Mouse (Mus musculus): ENCODE data around the gene Rictor. TPM values are rescaled to one million over a fixed set of nuclear protein-coding genes. Genes with fewer than 3 reads are reported as not detected.
A peak's percentile ranks its signal among the peaks of the same experiment; 100 is the strongest.

The Rictor gene
- 54.5 and 55.5 TPM in 2 replicates for polyA plus RNA-seq (2016; fragmentation: Nextera tagmentation; extraction: Ambion mirVana)

GRCm38 (mm10) chr15:6707936-6708525 lies at the start of gene Rictor:
Gene Rictor, plus strand, starts transcription at chr15:6708379.
- peak within 1 kb of the TSS; percentile 82 for H3K4me2 ChIP-seq (replicated peaks)
- under 1% methylated on average over 66 of the region's 82 CpGs for WGBS
- peak; percentile 87 for ATAC-seq (ENCODE audit: low FRiP score, low read depth)

GRCm38 (mm10) chr15:6661951-6662350 lies 46.2 kb upstream of the Rictor start:
- Histone ChIP-seq H3K9me3 (no peaks in the 10 kb centered on the region), H3K4me1 (no peaks in the 10 kb centered on the region), H3K27ac (no peak overlapping the region), H3K9ac (no peak overlapping the region), H3K27me3 (replicated peaks) (no peaks in the 10 kb centered on the region), H3K36me3 (no peaks in the 10 kb centered on the region), H3K4me2 (replicated peaks) (no peak overlapping the region), H3K4me3 (no peak overlapping the region)
- 42% methylated on average over 3 of the region's 3 CpGs for WGBS
- ATAC-seq (ENCODE audit: low FRiP score, low read depth), result no peak

More at GRCm38 (mm10) chr15:6707936-6708525, at the start of gene Rictor:
- Histone ChIP-seq H3K36me3 (no peaks in the 10 kb centered on the region), H3K9ac (peak within 1 kb of the TSS; percentile 94), H3K9me3 (no peaks in the 10 kb centered on the region), H3K4me3 (peak within 1 kb of the TSS; percentile 91), H3K27me3 (replicated peaks) (no peaks in the 10 kb centered on the region), H3K27ac (peak within 1 kb of the TSS; percentile 90), H3K4me1 (peaks cover 10% of the 10 kb centered on the region)

DNA sequence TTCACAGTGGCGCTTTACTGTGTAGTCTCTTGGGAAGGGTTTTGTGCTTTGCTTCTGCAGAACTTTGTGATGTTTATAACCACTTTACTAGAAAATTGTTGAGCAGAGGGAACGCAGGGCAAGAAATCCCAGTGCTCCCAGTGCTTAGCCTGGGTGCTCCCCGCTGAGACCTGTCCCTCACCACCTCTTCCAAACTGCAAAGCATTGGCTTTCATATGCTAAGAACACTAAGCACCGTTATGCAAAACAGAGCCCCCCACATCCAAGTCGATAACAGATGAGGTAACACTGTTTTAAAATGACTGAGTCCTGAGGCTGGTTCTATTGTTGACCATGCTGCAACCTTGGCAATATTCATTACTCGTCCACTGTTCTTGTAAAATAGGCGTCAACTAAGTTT lies 44.2 kb upstream of the Rictor start:
- Histone ChIP-seq H3K27ac (no peak overlapping the region), H3K4me2 (replicated peaks) (no peak overlapping the region), H3K9ac (no peak overlapping the region), H3K36me3 (no peaks in the 10 kb centered on the region), H3K4me1 (no peaks in the 10 kb centered on the region), H3K27me3 (replicated peaks) (no peaks in the 10 kb centered on the region), H3K4me3 (no peak overlapping the region), H3K9me3 (no peaks in the 10 kb centered on the region)
- WGBS, result 63% methylated on average over 7 of the region's 7 CpGs
- ATAC-seq (ENCODE audit: low FRiP score, low read depth), result no peak

- Histone ChIP-seq H3K4me2 (replicated peaks) (no peak overlapping the region), H3K27me3 (replicated peaks) (no peaks in the 10 kb centered on the region), H3K9ac (no peak overlapping the region), H3K4me3 (no peak overlapping the region), H3K4me1 (no peaks in the 10 kb centered on the region), H3K27ac (no peak overlapping the region), H3K36me3 (no peaks in the 10 kb centered on the region), H3K9me3 (no peaks in the 10 kb centered on the region)
- WGBS, result 57% methylated on average over 5 of the region's 5 CpGs
- no peak for ATAC-seq (ENCODE audit: low FRiP score, low read depth)
Observed at GRCm38 (mm10) chr15:6666072-6666471, 42.1 kb upstream of the Rictor start.

DNA sequence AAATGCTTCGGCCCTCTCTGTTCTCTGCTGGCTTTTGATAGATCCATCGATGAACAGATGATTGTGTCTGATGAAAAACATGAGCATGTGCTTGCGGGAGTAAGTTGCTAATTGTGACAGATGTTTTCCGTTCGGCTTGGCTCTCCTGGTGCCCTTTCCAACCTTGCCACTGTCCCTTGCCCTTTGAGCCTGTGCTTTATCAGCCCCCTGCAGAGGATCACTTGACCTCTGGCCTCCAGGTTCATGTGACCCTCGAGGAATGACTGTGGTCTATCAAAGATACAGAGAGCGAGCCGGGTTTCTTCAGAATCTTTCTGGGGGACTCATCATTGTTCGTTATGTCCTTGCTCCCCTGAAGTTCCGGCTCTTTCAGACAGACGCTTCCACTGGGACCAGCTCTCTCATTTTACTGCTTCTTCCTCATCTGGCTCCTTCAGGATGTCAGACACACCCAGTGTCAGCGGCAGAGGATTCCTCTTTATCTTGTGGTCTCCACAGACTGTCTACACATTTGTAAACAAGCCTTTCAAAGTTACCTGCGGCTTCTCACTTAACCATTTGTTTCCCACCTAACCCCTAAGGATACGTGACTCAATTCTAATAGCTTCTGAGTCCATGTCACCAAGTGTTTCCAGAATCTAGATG lies 39.3 kb upstream of the Rictor start:
- no peak overlapping the region for H3K27ac ChIP-seq
- H3K4me3 ChIP-seq, result no peak overlapping the region
- H3K27me3 ChIP-seq (replicated peaks), result no peaks in the 10 kb centered on the region
- H3K9ac ChIP-seq, result no peak overlapping the region
- ATAC-seq (ENCODE audit: low FRiP score, low read depth), result no peak
- H3K4me2 ChIP-seq (replicated peaks), result no peak overlapping the region
- WGBS, result 56% methylated on average over 14 of the region's 14 CpGs
- H3K36me3 ChIP-seq, result no peaks in the 10 kb centered on the region
- H3K4me1 ChIP-seq, result no peaks in the 10 kb centered on the region
- H3K9me3 ChIP-seq, result no peaks in the 10 kb centered on the region

DNA sequence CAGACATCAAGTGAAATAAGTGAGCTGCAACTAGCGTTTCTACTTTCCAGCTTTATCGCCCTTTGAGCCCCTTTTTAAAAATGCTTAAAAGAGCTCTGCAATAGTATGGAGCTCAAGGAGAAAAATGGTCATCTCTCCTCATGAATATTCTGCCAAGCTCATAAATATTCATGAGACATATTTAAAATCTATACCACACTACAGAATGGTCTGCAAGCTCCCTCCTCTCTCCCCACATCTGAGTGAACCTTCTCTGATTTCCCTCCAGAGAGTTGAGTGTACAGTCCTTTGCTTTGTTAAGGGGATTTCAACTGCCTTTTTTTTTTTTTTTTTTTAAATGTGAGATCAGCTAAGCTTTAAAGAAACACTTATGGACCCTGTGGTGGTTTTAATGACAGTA lies 29.7 kb upstream of the Rictor start:
- peak; percentile 58; the same call in 1 of the 2 replicates for ATAC-seq (ENCODE audit: low FRiP score, low read depth)
- Histone ChIP-seq H3K4me3 (no peak overlapping the region), H3K27ac (no peak overlapping the region), H3K4me2 (replicated peaks) (no peak overlapping the region), H3K9me3 (no peaks in the 10 kb centered on the region), H3K4me1 (no peaks in the 10 kb centered on the region), H3K9ac (no peak overlapping the region), H3K27me3 (replicated peaks) (no peaks in the 10 kb centered on the region), H3K36me3 (no peaks in the 10 kb centered on the region)
- 58% methylated on average over 2 of the region's 2 CpGs for WGBS

- 78% methylated on average over 2 of the region's 2 CpGs for WGBS
Observed at GRCm38 (mm10) chr15:6702164-6702563, 6.0 kb upstream of the Rictor start.

GRCm38 (mm10) chr15:6705351-6705901 lies 2.8 kb upstream of the Rictor start:
- Histone ChIP-seq H3K27ac (no peak overlapping the region), H3K9ac (no peak overlapping the region), H3K4me3 (no peak overlapping the region), H3K27me3 (replicated peaks) (no peaks in the 10 kb centered on the region), H3K4me2 (replicated peaks) (no peak overlapping the region), H3K9me3 (no peaks in the 10 kb centered on the region), H3K4me1 (peaks cover 5% of the 10 kb centered on the region; the same call in 1 of the 2 replicates), H3K36me3 (no peaks in the 10 kb centered on the region)
- ATAC-seq (ENCODE audit: low FRiP score, low read depth), result no peak
- WGBS, result 70% methylated on average over 7 of the region's 7 CpGs

More at GRCm38 (mm10) chr15:6702164-6702563, 6.0 kb upstream of the Rictor start:
- H3K27ac ChIP-seq, result no peak overlapping the region
- H3K4me3 ChIP-seq, result no peak overlapping the region
- no peaks in the 10 kb centered on the region for H3K9me3 ChIP-seq
- no peak overlapping the region for H3K4me2 ChIP-seq (replicated peaks)
- H3K36me3 ChIP-seq, result no peaks in the 10 kb centered on the region
- H3K9ac ChIP-seq, result no peak overlapping the region
- ATAC-seq (ENCODE audit: low FRiP score, low read depth), result no peak
- H3K27me3 ChIP-seq (replicated peaks), result no peaks in the 10 kb centered on the region
- no peaks in the 10 kb centered on the region for H3K4me1 ChIP-seq

GRCm38 (mm10) chr15:6707551-6707935 lies 636 bp upstream of the Rictor start:
- peak overlapping the region; percentile 91 for H3K4me3 ChIP-seq
- H3K9ac ChIP-seq, result peak overlapping the region; percentile 94
- WGBS, result under 1% methylated on average over 43 of the region's 43 CpGs
- peak overlapping the region; percentile 82 for H3K4me2 ChIP-seq (replicated peaks)
- H3K9me3 ChIP-seq, result no peaks in the 10 kb centered on the region
- H3K27ac ChIP-seq, result peak overlapping the region; percentile 46; the same call in 1 of the 2 replicates
- H3K36me3 ChIP-seq, result no peaks in the 10 kb centered on the region
- peaks cover 5% of the 10 kb centered on the region for H3K4me1 ChIP-seq
- ATAC-seq (ENCODE audit: low FRiP score, low read depth), result peak; percentile 57
- H3K27me3 ChIP-seq (replicated peaks), result no peaks in the 10 kb centered on the region

GRCm38 (mm10) chr15:6708526-6709441 lies 605 bp downstream of the Rictor start:
- Histone ChIP-seq H3K27me3 (replicated peaks) (no peaks in the 10 kb centered on the region), H3K27ac (peak overlapping the region; percentile 90), H3K4me2 (replicated peaks) (peak overlapping the region; percentile 82), H3K36me3 (no peaks in the 10 kb centered on the region), H3K9me3 (no peaks in the 10 kb centered on the region), H3K9ac (peak overlapping the region; percentile 94), H3K4me3 (peak overlapping the region; percentile 91), H3K4me1 (peaks cover 14% of the 10 kb centered on the region)
- ATAC-seq (ENCODE audit: low FRiP score, low read depth), result peak; percentile 81
- WGBS, result under 1% methylated on average over 85 of the region's 89 CpGs

- no peaks in the 10 kb centered on the region for H3K27me3 ChIP-seq (replicated peaks)
- H3K27ac ChIP-seq, result no peak overlapping the region
- no peaks in the 10 kb centered on the region for H3K9me3 ChIP-seq
- peak overlapping the region; percentile 82 for H3K4me2 ChIP-seq (replicated peaks)
- H3K4me3 ChIP-seq, result peak overlapping the region; percentile 91
- H3K4me1 ChIP-seq, result peaks cover 16% of the 10 kb centered on the region
- H3K9ac ChIP-seq, result peak overlapping the region; percentile 94
- no peak for ATAC-seq (ENCODE audit: low FRiP score, low read depth)
- no peaks in the 10 kb centered on the region for H3K36me3 ChIP-seq
- 21% methylated on average over 8 of the region's 8 CpGs for whole genome bisulfite sequencing
Observed at GRCm38 (mm10) chr15:6709618-6710017, 1.4 kb downstream of the Rictor start.

DNA sequence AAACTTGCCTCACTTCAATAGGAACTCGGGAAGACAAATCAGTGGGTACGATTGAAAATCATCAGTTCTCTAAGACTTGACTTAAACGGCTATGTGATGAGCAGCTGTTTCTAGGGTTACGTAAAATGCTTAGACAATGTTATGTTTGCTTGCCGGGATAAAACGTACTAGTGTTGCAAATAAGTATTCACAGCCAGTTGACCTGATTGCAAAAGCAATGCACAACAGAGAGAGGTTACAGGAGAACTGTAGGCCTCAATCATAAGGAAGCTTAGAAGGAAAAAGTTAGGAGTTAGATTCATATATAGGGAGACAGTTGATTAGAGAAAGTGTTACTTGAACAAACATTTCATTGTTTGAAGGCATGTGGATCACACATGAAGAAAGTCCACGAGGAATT lies 2.2 kb downstream of the Rictor start:
- Histone ChIP-seq H3K27me3 (replicated peaks) (no peaks in the 10 kb centered on the region), H3K4me3 (no peak overlapping the region), H3K9ac (no peak overlapping the region), H3K36me3 (no peaks in the 10 kb centered on the region), H3K27ac (no peak overlapping the region), H3K4me2 (replicated peaks) (peak overlapping the region; percentile 82; the same call in 1 of the 2 replicates), H3K9me3 (no peaks in the 10 kb centered on the region), H3K4me1 (peaks cover 16% of the 10 kb centered on the region)
- ATAC-seq (ENCODE audit: low FRiP score, low read depth), result no peak
- 78% methylated on average over 7 of the region's 7 CpGs for WGBS
